11 mouse cellular contexts compared by ENCODE assay signal in genomic region chr16:91320608-91321007, GRCm38 (mm10). TPM values are rescaled to one million over a fixed set of nuclear protein-coding genes. Genes with fewer than 3 reads are reported as not detected.
DNase-seq lines count a peak whose midpoint lies in the region; ATAC-seq and TF ChIP-seq lines count a peak whose summit lies in the region.
"Had no signal": no experiment of that assay in that cellular context is flagged by ENCODE, and none has a peak within 500 bp of the region (broad histone marks: within the 10 kb centered on the region; RNA-seq: fewer than 3 reads in every experiment).

No protein-coding gene starts in this region.

- no peak overlapping the region for H3K9ac ChIP-seq in forebrain, embryonic 12.5 days
- H3K9ac ChIP-seq in limb, embryonic 15.5 days = no peak overlapping the region

- 28% methylated on average over 15 of the region's 15 CpGs for WGBS in cerebellum, adult 2 months
- 24% methylated on average over 15 of the region's 15 CpGs for WGBS in forebrain, embryonic 12.5 days
- WGBS in limb, embryonic 15.5 days = 44% methylated on average over 15 of the region's 15 CpGs

- no peak overlapping the region for H3K27ac ChIP-seq in cerebellum, adult 2 months (ENCODE audit: insufficient read depth, low read length)
- H3K27ac ChIP-seq in forebrain, embryonic 12.5 days = no peak overlapping the region
- H3K27ac ChIP-seq in limb, embryonic 15.5 days = no peak overlapping the region

- no peak for TF ChIP-seq POLR2A in cerebellum, adult 2 months (IDR thresholded peaks at IDR 0.05; ENCODE audit: borderline replicate concordance, insufficient read depth, low read length)

- H3K36me3 ChIP-seq in E14TG2a.4 (ENCODE audit: insufficient read depth, low read length) = no peaks in the 10 kb centered on the region
- H3K36me3 ChIP-seq in forebrain, embryonic 12.5 days (replicated peaks) = no peaks in the 10 kb centered on the region
- no peaks in the 10 kb centered on the region for H3K36me3 ChIP-seq in limb, embryonic 15.5 days

- no peaks in the 10 kb centered on the region for H3K9me3 ChIP-seq in E14TG2a.4 (ENCODE audit: low read length)
- no peaks in the 10 kb centered on the region for H3K9me3 ChIP-seq in forebrain, embryonic 12.5 days
- H3K9me3 ChIP-seq in limb, embryonic 15.5 days = no peaks in the 10 kb centered on the region

- no peaks in the 10 kb centered on the region for H3K27me3 ChIP-seq in cerebellum, adult 2 months (ENCODE audit: control insufficient read depth, insufficient read depth, low read length)
- H3K27me3 ChIP-seq in E14TG2a.4 (ENCODE audit: insufficient read depth, low read length) = peaks cover 42% of the 10 kb centered on the region
- H3K27me3 ChIP-seq in forebrain, embryonic 12.5 days = peaks cover 67% of the 10 kb centered on the region
- H3K27me3 ChIP-seq in limb, embryonic 15.5 days = peaks cover 23% of the 10 kb centered on the region

- peak overlapping the region; percentile 40 for H3K4me2 ChIP-seq in forebrain, embryonic 12.5 days
- H3K4me2 ChIP-seq in limb, embryonic 15.5 days = peak overlapping the region; percentile 31

- H3K4me1 ChIP-seq in cerebellum, adult 2 months (ENCODE audit: control insufficient read depth, insufficient read depth, low read length) = peaks cover 3% of the 10 kb centered on the region; the same call in 1 of the 2 replicates
- peaks cover 20% of the 10 kb centered on the region for H3K4me1 ChIP-seq in E14TG2a.4 (replicated peaks; ENCODE audit: low read depth, low read length)
- peaks cover 16% of the 10 kb centered on the region for H3K4me1 ChIP-seq in forebrain, embryonic 12.5 days
- H3K4me1 ChIP-seq in limb, embryonic 15.5 days = peaks cover 4% of the 10 kb centered on the region; the same call in 1 of the 2 replicates

- no peak for TF ChIP-seq CTCF in cerebellum, adult 2 months (IDR thresholded peaks at IDR 0.05; ENCODE audit: borderline replicate concordance, insufficient read depth, low read depth, low read length)
- TF ChIP-seq CTCF in E14TG2a.4 (conservative IDR thresholded peaks at IDR 0.05; ENCODE audit: low read length) = no peak

- H3K4me3 ChIP-seq in cerebellum, adult 2 months (replicated peaks; ENCODE audit: insufficient read depth, low read depth, low read length) = peak overlapping the region; percentile 28
- H3K4me3 ChIP-seq in E14TG2a.4 (replicated peaks; ENCODE audit: low read length) = peak overlapping the region; percentile 5; the same call in 1 of the 2 replicates
- H3K4me3 ChIP-seq in forebrain, embryonic 12.5 days (replicated peaks) = no peak overlapping the region
- 0 out of 2 replicates have a peak overlapping the region, but pooled peaks have one; percentile 4 for H3K4me3 ChIP-seq in limb, embryonic 15.5 days

- peak; percentile 26 to 36 for DNase-seq in cerebellum, adult 2 months
- DNase-seq in cerebellum, postnatal 10 days = no peak
- no peak for DNase-seq in gastrocnemius, adult 8-10 months (ENCODE audit: low spot score in 2 of 2)
- DNase-seq in heart, adult 11 months = no peak

- ATAC-seq in forebrain, embryonic 12.5 days (ENCODE audit: low FRiP score) = peak; percentile 20; the same call in 1 of the 2 replicates
- no peak for ATAC-seq in limb, embryonic 15.5 days (ENCODE audit: insufficient number of reproducible peaks, low FRiP score, low TSS enrichment, low read depth)
- ATAC-seq in erythroblast, adult 5-6 weeks (replicated peaks; ENCODE audit: low FRiP score, poor library complexity, severe bottlenecking) = no peak

RNA-seq across cellular contexts. Expression of gene Olig1, which starts 51.0 kb away (rescaled TPM):
- 191 and 233 TPM in 2 replicates for polyA plus RNA-seq in cerebellum, adult 2 months (2012; rRNA removed)
- polyA plus RNA-seq in forebrain, embryonic 12.5 days (2016; fragmentation: Nextera tagmentation; extraction: Ambion mirVana) = 9.9 and 11.8 TPM in 2 replicates
- 0.10 and 0.22 TPM in 2 replicates for polyA plus RNA-seq in limb, embryonic 15.5 days (2015; fragmentation: Nextera tagmentation; extraction: Ambion mirVana)
- total RNA-seq in erythroblast, adult 5-6 weeks (2015; ENCODE audit: low replicate concordance) = not detected in 2 replicates
- not detected in 2 replicates for total RNA-seq in erythroblast, adult 5-6 weeks (2017; ENCODE audit: low replicate concordance)
- not detected for total RNA-seq in gastrocnemius, adult 8-10 months (2022)
- total RNA-seq: neutrophil, adult 5-6 weeks had no signal
- polyA plus RNA-seq: heart, postnatal 0 days; kidney, embryonic 14.5 days had no signal

RNA-seq across cellular contexts. Expression of gene Ifnar2, which starts 52.0 kb away (rescaled TPM):
- 33.9 and 35.5 TPM in 2 replicates for polyA plus RNA-seq in cerebellum, adult 2 months (2012; rRNA removed)
- polyA plus RNA-seq in forebrain, embryonic 12.5 days (2016; fragmentation: Nextera tagmentation; extraction: Ambion mirVana) = 29.2 and 29.9 TPM in 2 replicates
- 59.4 and 70.0 TPM in 2 replicates for polyA plus RNA-seq in limb, embryonic 15.5 days (2015; fragmentation: Nextera tagmentation; extraction: Ambion mirVana)
- total RNA-seq in erythroblast, adult 5-6 weeks (2015; ENCODE audit: low replicate concordance) = 126 and 156 TPM in 2 replicates
- total RNA-seq in erythroblast, adult 5-6 weeks (2017; ENCODE audit: low replicate concordance) = 132 and 164 TPM in 2 replicates
- 1 to 10 TPM; 2.6 to 5.1 (median 4.2) TPM for total RNA-seq in gastrocnemius, adult 8-10 months (2022)

Comparison
In these comparisons a context has a peak if more than half of its experiments do, and no peak if none do; other contexts are left out.
1. DNase-seq: peak in cerebellum, adult 2 months (2 of 2); none in cerebellum, postnatal 10 days (0 of 2), gastrocnemius, adult 8-10 months (0 of 2) and heart, adult 11 months (single experiment).
2. RNA of gene Olig1, which starts 51.0 kb away (polyA plus RNA-seq): 191 to 233 TPM in cerebellum, adult 2 months; 9.9 to 11.8 TPM in forebrain, embryonic 12.5 days and 0.10 to 0.22 TPM in limb, embryonic 15.5 days; every median in the first group is over 10 times any median in the second.